Mouse (Mus musculus) stomach, postnatal 0 days (tissue): Measurements from ENCODE around the gene Celf2. TPM values are rescaled to one million over a fixed set of nuclear protein-coding genes. Genes with fewer than 3 reads are reported as not detected.

Experiments used
- ATAC-seq: fragments of 200-750 bp; cut with Nextera tagmentation; 2 replicates; pipeline ENCODE4 v1.8.0; 2017; ENCODE audit not compliant: low FRiP score, low TSS enrichment
- DNase-seq: peaks from one replicate; pipeline ENCODE4 v3.0.0-alpha.2; 2016; ENCODE audit warnings: low spot score
- H3K27ac ChIP-seq: fragments of 300-500 bp; sonication (generic); replicated peaks from 2 replicates; pipeline ENCODE4 v1.5.1; 2014; ENCODE audit warnings: mild to moderate bottlenecking, control low read depth
- H3K27me3 ChIP-seq: fragments of 300-500 bp; sonication (generic); 2 replicates; pipeline ENCODE4 v1.6.1; 2014; ENCODE audit warnings: low read length; ENCODE audit not compliant: control insufficient read depth, insufficient read depth
- H3K36me3 ChIP-seq: fragments of 300-500 bp; sonication (generic); 2 replicates; pipeline ENCODE4 v1.6.1; 2014; ENCODE audit warnings: low read length, mixed read lengths; ENCODE audit not compliant: control insufficient read depth, insufficient read depth
- H3K4me1 ChIP-seq: fragments of 300-500 bp; sonication (generic); replicated peaks from 2 replicates; pipeline ENCODE4 v1.6.1; 2014; ENCODE audit warnings: antibody characterized with exemption; ENCODE audit not compliant: control insufficient read depth, insufficient read depth
- H3K4me2 ChIP-seq: fragments of 300-500 bp; sonication (generic); replicated peaks from 2 replicates; pipeline ENCODE4 v1.6.1; 2014; ENCODE audit warnings: low read depth, mild to moderate bottlenecking, control low read depth, moderate library complexity
- H3K4me3 ChIP-seq: fragments of 300-500 bp; sonication (generic); 2 replicates; pipeline ENCODE4 v1.5.1; 2014; ENCODE audit warnings: low read depth, low read length, control low read depth
- H3K9ac ChIP-seq: fragments of 300-500 bp; sonication (generic); 2 replicates; pipeline ENCODE4 v1.6.1; 2014; ENCODE audit warnings: mild to moderate bottlenecking, low read length, control low read depth, mixed read lengths
- H3K9me3 ChIP-seq: fragments of 300-500 bp; sonication (generic); 2 replicates; pipeline ENCODE4 v1.6.1; 2016; ENCODE audit warnings: low read length; ENCODE audit not compliant: control insufficient read depth
- CTCF ChIP-seq: IDR thresholded peaks from 2 replicates; pipeline ENCODE4 v1.5.1; 2016; ENCODE audit warnings: antibody characterized with exemption, low read depth, mild to moderate bottlenecking, moderate library complexity
- EP300 ChIP-seq: optimal IDR thresholded peaks from 2 replicates; pipeline ENCODE3; 2016; ENCODE audit warnings: antibody characterized with exemption
- WGBS: fragments of 180-500 bp; shearing (Covaris S2); extraction: QIAGEN DNeasy Blood & Tissue Kit; methylation state at CpG from one replicate; pipeline ENCODE4 v1.1.7; 2014; 5-methylcytosine and 5-hydroxymethylcytosine counted together
- polyA plus RNA-seq: library from polyadenylated mRNA; unstranded; fragments of >200 nt; fragmentation: Nextera tagmentation; extraction: Ambion mirVana; gene quantifications from 2 replicates; pipeline ENCODE4 v1.2.1, GENCODE M21; 2015

Celf2 gene
- polyA plus RNA-seq, 1 experiment from 2014 or later: 23.4 TPM

DNA sequence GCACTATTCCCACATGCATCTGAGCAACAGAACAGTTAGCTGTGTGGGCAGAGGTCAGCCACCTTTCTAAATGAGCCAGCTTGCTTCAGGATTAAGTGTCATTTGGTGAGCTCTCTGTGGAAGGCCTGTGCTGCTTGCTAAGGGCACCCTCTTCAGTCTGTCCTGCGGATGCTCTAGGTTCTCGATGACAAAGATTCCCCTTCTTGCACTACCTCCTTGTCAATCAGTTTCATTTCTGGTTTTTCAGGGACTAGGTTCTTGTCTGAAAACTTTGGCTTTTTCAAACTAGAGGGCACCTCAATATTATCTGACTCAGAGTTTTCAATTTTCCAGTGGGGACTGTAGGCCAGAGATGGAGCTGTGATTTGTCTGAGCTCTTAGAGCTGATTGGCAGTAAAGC, 949.8 kb downstream of the Celf2 start:
- Histone ChIP-seq H3K9me3 (no peaks in the 10 kb centered on the region), H3K4me2 (no peak overlapping the region), H3K4me1 (no peaks in the 10 kb centered on the region), H3K27ac (no peak overlapping the region), H3K36me3 (no peaks in the 10 kb centered on the region), H3K27me3 (no peaks in the 10 kb centered on the region), H3K9ac (no peak overlapping the region), H3K4me3 (no peak overlapping the region)
- ATAC-seq (no peak), DNase-seq (no peak)
- 93% methylated on average over 2 of the region's 2 CpGs for WGBS
- no peak for TF ChIP-seq EP300
- no peak for TF ChIP-seq CTCF

DNA sequence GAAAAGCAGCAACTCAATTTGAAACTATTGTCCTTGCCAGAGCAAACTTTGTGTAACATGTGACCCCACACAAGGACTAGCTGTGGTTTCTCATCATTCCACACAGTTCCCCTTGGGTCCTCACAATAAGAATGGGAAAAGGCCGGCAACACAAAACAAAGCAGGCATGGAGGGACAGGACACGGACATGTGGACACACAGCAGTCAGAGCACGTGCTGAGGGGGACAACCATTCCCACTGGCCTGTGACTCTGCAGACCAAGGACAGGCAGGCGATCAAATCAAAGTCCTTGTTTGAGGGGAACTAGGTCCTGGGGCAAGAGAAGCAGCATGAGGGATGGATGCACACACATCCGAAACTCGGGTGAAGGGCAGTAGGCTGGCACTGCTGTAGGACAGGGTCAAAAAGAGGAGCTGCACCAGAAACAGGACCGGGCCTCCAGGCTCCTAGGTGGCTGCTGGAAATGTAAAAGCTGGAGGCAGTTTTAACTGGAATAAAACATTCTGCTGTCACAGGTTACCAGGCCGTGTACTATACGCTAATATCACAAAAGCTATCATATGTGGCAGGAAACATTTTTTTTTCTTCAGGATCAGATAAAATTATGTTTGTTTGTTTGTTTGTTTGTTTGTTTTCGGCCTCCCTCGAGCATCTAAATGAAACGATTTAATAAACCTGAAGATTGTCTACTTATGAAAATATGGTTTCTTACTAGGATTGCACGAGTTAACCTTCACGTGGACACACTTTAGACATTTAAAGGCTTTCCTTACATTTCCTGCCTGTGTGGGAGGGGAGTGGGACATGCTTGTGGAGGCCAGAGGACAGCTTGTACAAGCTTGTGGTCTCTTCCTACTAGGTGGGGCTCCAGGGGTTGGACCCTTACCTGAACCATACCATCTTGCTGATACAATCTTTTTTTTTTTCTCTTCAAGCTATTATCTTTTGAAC, 950.8 kb downstream of the Celf2 start:
- H3K9me3 ChIP-seq: no peaks in the 10 kb centered on the region
- H3K4me1 ChIP-seq: no peaks in the 10 kb centered on the region
- H3K27ac ChIP-seq: no peak overlapping the region
- no peak overlapping the region for H3K9ac ChIP-seq
- ATAC-seq (no peak), DNase-seq (no peak)
- no peak overlapping the region for H3K4me2 ChIP-seq
- no peak overlapping the region for H3K4me3 ChIP-seq
- 85% methylated on average over 14 of the region's 14 CpGs for WGBS
- TF ChIP-seq EP300 (no peak), CTCF (no peak)
- no peaks in the 10 kb centered on the region for H3K36me3 ChIP-seq
- H3K27me3 ChIP-seq: no peaks in the 10 kb centered on the region

- Histone ChIP-seq H3K9me3 (no peaks in the 10 kb centered on the region), H3K9ac (no peak overlapping the region), H3K4me2 (no peak overlapping the region), H3K4me1 (no peaks in the 10 kb centered on the region), H3K4me3 (no peak overlapping the region), H3K27ac (no peak overlapping the region), H3K27me3 (no peaks in the 10 kb centered on the region), H3K36me3 (no peaks in the 10 kb centered on the region)
- WGBS: 77% methylated on average over 3 of the region's 3 CpGs
- DNase-seq (no peak), ATAC-seq (no peak)
- no peak for TF ChIP-seq EP300
- no peak for TF ChIP-seq CTCF
Measured at GRCm38 (mm10) chr2:6557749-6558148, 951.6 kb downstream of the Celf2 start.

DNA sequence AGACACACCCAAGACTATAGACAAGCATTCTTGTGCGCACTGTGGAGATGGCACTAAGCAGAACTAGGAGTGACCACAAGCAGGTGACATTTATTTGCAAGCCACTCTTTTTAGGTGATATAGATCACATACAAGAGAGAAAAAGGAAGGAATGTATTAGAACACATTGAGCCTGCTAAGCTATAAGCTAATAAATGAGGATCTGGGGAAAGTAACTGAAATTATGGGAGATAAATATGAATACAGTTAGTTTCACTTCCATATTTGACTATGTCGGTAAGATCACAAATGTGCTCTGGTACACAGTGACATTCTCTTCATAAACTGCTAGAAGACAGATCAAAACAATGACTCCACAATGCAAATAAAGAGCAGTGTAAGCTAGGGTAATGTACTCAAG, 952.5 kb downstream of the Celf2 start:
- no peak overlapping the region for H3K9ac ChIP-seq
- TF ChIP-seq CTCF (no peak), EP300 (no peak)
- no peaks in the 10 kb centered on the region for H3K9me3 ChIP-seq
- no peak overlapping the region for H3K4me2 ChIP-seq
- no peaks in the 10 kb centered on the region for H3K27me3 ChIP-seq
- H3K27ac ChIP-seq: no peak overlapping the region
- WGBS: 80% methylated on average over 2 of the region's 2 CpGs
- H3K36me3 ChIP-seq: 0 out of 2 replicates have a peak, but pooled peaks cover 2% of the 10 kb centered on the region
- no peak overlapping the region for H3K4me3 ChIP-seq
- ATAC-seq (no peak), DNase-seq (no peak)
- H3K4me1 ChIP-seq: no peaks in the 10 kb centered on the region

DNA sequence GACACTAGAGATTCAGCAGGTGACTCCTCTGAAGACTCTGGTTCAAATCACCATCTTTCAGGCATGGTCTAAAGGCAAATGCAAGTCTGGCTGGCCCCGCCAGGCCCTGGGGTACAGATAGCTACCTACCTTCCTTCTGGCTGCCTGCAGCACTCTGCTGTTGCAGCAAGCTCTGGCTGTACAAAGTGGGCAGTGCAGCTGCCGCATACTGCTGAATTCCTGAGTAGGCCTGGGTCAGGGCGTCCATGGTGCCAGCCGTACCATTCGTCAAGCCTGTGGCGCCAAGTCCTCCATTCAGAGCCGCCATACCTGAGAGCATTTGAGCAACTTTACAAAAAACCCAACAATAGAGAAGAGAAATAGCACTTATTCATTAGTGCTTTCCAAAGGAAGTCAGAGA, 955.7 kb downstream of the Celf2 start:
- Histone ChIP-seq H3K27ac (no peak overlapping the region), H3K9ac (no peak overlapping the region), H3K4me3 (no peak overlapping the region), H3K4me1 (no peaks in the 10 kb centered on the region), H3K4me2 (no peak overlapping the region), H3K36me3 (0 out of 2 replicates have a peak, but pooled peaks cover 2% of the 10 kb centered on the region), H3K27me3 (no peaks in the 10 kb centered on the region), H3K9me3 (no peaks in the 10 kb centered on the region)
- WGBS: 91% methylated on average over 7 of the region's 7 CpGs
- ATAC-seq: no peak
- no peak for DNase-seq
- TF ChIP-seq CTCF (no peak), EP300 (no peak)

GRCm38 (mm10) chr2:6549251-6549650, 960.1 kb downstream of the Celf2 start:
- H3K9me3 ChIP-seq: no peaks in the 10 kb centered on the region
- WGBS: 89% methylated on average over 7 of the region's 7 CpGs
- no peak overlapping the region for H3K4me3 ChIP-seq

More at GRCm38 (mm10) chr2:6549251-6549650, 960.1 kb downstream of the Celf2 start:
- Histone ChIP-seq H3K4me2 (no peak overlapping the region), H3K27me3 (no peaks in the 10 kb centered on the region), H3K27ac (no peak overlapping the region), H3K9ac (no peak overlapping the region), H3K4me1 (no peaks in the 10 kb centered on the region), H3K36me3 (0 out of 2 replicates have a peak, but pooled peaks cover 2% of the 10 kb centered on the region)
- ATAC-seq (no peak), DNase-seq (no peak)
- TF ChIP-seq EP300 (no peak), CTCF (no peak)
